Mouse (Mus musculus) lung, adult 2 months (tissue): ENCODE measurements around the gene Klf5.

Source experiments
- CTCF ChIP-seq: fragments of 200-500 bp; IDR thresholded peaks from 2 replicates; pipeline ENCODE4 v1.5.1; 2011; ENCODE audit warnings: mild to moderate bottlenecking, low read length, control low read depth; ENCODE audit not compliant: insufficient read depth
- POLR2A ChIP-seq: fragments of 200-500 bp; IDR thresholded peaks from 2 replicates; pipeline ENCODE4 v1.6.1; 2011; ENCODE audit warnings: low read depth, mild to moderate bottlenecking, control low read depth, low read length, borderline replicate concordance; ENCODE audit errors: extremely low read depth

GRCm38 (mm10) chr14:99325597-99326472 lies 27.3 kb downstream of the Klf5 start:
- no peak for TF ChIP-seq POLR2A
- no peak for TF ChIP-seq CTCF
